Mouse (Mus musculus) left cerebral cortex, adult 2 months (tissue): ENCODE measurements at regions not wholly inside any gene's neighbourhood (a gene's known extent, or its start where the extent isn't known, plus 50 kb on each side); places are given as distances from the start of the nearest gene placed in this dataset.

Source experiments
- DNase-seq, 2 experiments: peaks; one replicate each; pipeline ENCODE4 v3.0.0; 2021 to 2022; ENCODE audit warnings: low spot score in 2 of 2, mixed read lengths in 1 of 2; ENCODE audit errors: extremely low spot score in 1 of 2
- H3K27ac ChIP-seq: fragments of 200-600 bp; 2 replicates; pipeline ENCODE4 v1.8.1; 2022
- H3K4me3 ChIP-seq: fragments of 200-600 bp; 2 replicates; pipeline ENCODE4 v1.8.1; 2022
- CTCF ChIP-seq: fragments of 200-600 bp; IDR thresholded peaks from 2 replicates; pipeline ENCODE4 v1.8.1; 2022; ENCODE audit warnings: antibody characterized with exemption, mild to moderate bottlenecking, moderate library complexity
- intact Hi-C: fragments of 180-260 bp; cut with DNase I; formaldehyde crosslinking; loops from one replicate; pipeline ENCODE4 v1.15.1; 2025

DNA sequence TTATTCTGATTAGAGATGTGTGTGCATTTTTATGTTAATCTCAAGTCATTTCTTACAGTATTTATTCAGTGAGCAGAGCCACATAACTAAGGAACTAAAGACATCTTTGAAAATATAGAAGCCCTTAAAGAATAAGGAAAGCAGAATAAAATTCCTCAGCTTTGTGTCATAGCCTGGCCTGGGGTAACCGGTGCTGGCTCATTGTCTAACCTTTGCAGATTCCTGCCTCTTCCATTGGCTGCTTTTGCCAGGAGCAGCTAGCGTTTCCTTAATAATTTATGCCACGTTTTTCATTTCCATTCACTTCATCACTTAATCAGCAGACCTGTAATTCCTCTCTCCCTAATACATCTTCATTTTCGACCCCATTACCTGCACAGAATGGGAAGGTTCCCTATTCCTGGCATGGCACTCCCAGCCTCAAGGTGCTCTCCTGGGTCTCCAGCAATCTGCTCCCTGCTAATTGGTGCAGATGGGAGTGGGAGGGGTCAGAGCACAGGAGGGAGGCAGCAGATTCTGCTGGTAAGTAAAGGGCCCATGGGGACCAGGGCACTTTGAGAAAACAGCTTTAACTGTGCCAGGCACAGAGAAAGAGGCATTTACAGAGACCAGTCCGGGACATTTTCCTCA lies 413.1 kb downstream of the Stim2 start:
- intact Hi-C loops: no loop called here
- Histone ChIP-seq H3K4me3 (no peak overlapping the region), H3K27ac (no peak overlapping the region)
- DNase-seq: no peak
- TF ChIP-seq CTCF: no peak

- Histone ChIP-seq H3K4me3 (no peak overlapping the region), H3K27ac (no peak overlapping the region)
- intact Hi-C loops: no loop called here
- no peak for TF ChIP-seq CTCF
- no peak for DNase-seq
Observed at GRCm38 (mm10) chr5:54419811-54420470, 421.6 kb downstream of the Stim2 start.

DNA sequence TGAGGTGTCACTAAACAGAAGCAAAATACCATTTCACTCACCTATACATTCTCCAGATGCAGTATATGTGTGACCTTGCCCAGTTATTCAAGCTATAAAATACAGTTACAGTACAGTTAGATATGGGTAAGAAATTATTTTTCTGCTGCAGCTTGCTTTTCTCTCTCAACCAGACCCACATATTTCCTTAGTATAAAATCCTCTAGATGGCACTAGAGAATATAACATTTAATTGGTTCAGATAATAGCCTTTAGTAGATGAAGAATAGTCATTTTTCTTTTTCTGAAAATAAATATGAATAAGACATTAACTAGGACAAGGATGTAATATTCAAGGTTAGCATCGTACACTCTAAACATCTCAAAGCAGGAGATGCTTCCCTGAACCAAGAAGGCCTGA lies 441.0 kb downstream of the Stim2 start:
- Histone ChIP-seq H3K4me3 (no peak overlapping the region), H3K27ac (no peak overlapping the region)
- DNase-seq: no peak
- intact Hi-C loops: loop anchor here (5.0 to 10.0 kb wide), 2 partner anchors 202 to 244 kb away; no protein-coding TSS in a partner anchor
- TF ChIP-seq CTCF: peak; percentile 55

DNA sequence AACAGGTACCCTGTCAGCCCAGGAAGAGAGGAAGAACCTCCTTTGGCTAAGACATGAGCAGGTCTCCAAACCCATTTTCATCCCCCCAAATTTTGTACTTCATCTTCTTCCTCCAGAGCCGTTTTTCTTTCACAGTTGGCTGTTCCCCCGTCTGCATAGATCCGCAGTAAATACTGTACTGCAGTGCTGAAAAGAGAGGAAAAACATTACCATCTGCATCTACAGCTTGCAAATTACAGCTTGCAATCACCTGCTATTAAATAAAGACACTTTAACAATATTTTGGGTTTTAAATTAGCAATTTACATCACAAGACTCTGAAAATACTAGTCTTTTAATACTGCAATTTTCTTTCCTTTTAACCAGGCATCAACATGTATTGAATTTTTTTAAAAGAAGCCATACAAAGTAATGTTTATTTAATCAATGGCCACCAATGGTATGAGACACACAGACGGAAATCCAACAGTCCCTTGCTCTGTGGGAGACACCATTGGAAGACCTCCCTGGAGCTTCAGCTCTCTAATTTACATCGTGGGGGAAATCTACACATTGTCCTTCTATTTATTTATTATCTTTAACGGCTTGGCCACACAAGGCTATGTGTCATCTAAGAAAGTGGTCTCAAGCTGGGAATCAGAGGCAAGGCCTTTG lies 442.6 kb downstream of the Stim2 start:
- Histone ChIP-seq H3K27ac (no peak overlapping the region), H3K4me3 (no peak overlapping the region)
- no peak for TF ChIP-seq CTCF
- intact Hi-C loops: loop anchor here (10.0 kb wide), 1 partner anchor 354 kb away; no protein-coding TSS in a partner anchor
- no peak for DNase-seq

DNA sequence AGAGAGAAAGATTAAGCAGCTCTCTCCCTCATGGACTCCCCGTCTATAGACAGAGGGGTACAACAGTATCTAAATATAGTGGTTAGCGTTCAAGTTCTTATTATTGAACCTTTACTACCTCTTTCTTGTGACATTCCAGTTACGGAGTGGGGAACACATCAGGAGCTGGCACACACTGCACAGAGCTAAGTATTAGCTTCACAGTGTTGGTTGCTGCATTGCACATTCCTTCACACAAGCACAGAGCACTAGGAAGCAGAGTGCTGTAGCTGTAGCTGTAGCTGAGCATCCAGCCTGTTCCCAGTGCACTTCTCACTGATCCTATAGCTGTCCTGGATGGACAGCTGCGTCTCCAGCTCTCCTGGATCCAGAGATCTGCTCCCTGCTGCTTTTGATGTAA lies 443.3 kb downstream of the Stim2 start:
- DNase-seq: no peak
- H3K27ac ChIP-seq: no peak overlapping the region
- no peak overlapping the region for H3K4me3 ChIP-seq
- intact Hi-C loops: loop anchor here (10.0 kb wide), 1 partner anchor 353 kb away; no protein-coding TSS in a partner anchor
- no peak for TF ChIP-seq CTCF

DNA sequence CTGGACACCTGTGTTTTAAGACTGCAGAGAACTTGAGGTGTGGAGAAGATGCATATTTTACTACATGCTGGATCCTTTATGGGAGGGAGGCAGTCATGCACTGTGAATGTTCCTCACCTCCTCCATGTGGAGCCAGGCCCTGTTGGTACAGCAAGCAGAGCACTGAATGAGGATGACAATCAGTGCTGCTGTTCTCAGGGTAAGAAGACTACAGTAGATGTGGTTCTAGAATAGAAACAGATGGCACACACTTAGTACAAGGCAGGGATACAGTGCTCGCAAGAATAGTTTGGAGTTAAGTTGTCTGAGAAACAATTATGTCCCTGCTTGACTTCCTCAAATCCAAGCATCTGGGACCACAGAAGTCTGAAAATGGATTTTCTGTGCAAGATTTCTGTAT lies 485.6 kb downstream of the Stim2 start:
- TF ChIP-seq CTCF: no peak
- no peak overlapping the region for H3K4me3 ChIP-seq
- intact Hi-C loops: no loop called here
- no peak overlapping the region for H3K27ac ChIP-seq
- DNase-seq: no peak
